Mouse (Mus musculus) G1E (cell line): ENCODE data around the gene Hrk.

Source experiments
- CTCF ChIP-seq: IDR thresholded peaks from 2 replicates; pipeline ENCODE4 v1.5.1; 2012; ENCODE audit warnings: low read depth, low read length, inconsistent platforms, mixed read lengths
- GATA1 ChIP-seq: IDR thresholded peaks from 2 replicates; pipeline ENCODE4 v1.6.1; 2012; ENCODE audit warnings: borderline replicate concordance, low read length, inconsistent platforms, mixed read lengths
- TAL1 ChIP-seq: conservative IDR thresholded peaks from 2 replicates; pipeline ENCODE4 v1.6.1; 2012; ENCODE audit warnings: low read depth, low read length, inconsistent platforms, mixed read lengths

GRCm38 (mm10) chr5:118145999-118146679 lies 18.3 kb upstream of the Hrk start:
- TF ChIP-seq GATA1 (no peak), CTCF (no peak), TAL1 (no peak)
